Comparison of ENCODE assay signal across 12 mouse cellular contexts in the genomic region with DNA sequence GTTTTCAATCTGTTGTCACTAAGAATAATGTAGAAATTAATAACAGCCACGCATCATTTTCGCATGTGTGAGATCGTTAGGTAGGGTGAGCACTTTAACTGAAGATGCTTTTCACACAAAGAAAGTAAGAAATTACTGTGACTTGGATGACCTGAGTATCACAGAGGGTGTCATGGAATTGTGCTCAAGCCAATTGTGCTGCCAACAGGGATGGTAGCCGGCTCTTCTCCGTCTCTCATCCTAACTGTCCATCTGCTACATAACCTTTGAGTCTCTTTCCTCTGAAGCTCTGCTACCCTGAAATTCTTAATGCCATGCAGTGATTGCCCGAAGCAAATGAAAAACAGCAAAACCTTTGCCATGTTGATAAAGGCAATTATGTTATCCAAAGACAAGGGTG.
DNase-seq lines count a peak whose midpoint lies in the region.
"Had no signal": no experiment of that assay in that cellular context is flagged by ENCODE, and none has a peak within 500 bp of the region (broad histone marks: within the 10 kb centered on the region; RNA-seq: fewer than 3 reads in every experiment).

No protein-coding gene starts in this region.

- DNase-seq in cerebellum, adult 9-10 months, result peak; percentile 10
- no peak for DNase-seq in cerebellum, adult 8-10 months
- peak; percentile 53 to 54 for DNase-seq in cerebellum, postnatal 10 days
- no peak for DNase-seq in cerebellum, adult 11 months
- DNase-seq in cerebellum, postnatal 25 days, result peak; percentile 12 to 26
- no peak for DNase-seq in cerebellum, postnatal 4 days (ENCODE audit: low spot score in 2 of 2)
- no peak for DNase-seq in spleen, postnatal 10 days (ENCODE audit: low spot score in 2 of 2)
- DNase-seq: adrenal gland, adult 8-10 months; adrenal gland, postnatal 14 days; adrenal gland, postnatal 36 days; B cell, adult 2 months; forebrain, postnatal 0 days had no signal

Comparison
In these comparisons a context has a peak if more than half of its experiments do, and no peak if none do; other contexts are left out.
1. DNase-seq: peak in cerebellum, adult 9-10 months (single experiment), cerebellum, postnatal 10 days (2 of 2) and cerebellum, postnatal 25 days (2 of 2); none in cerebellum, adult 8-10 months (single experiment), cerebellum, adult 11 months (single experiment), cerebellum, postnatal 4 days (0 of 2) and spleen, postnatal 10 days (0 of 2).